Mouse (Mus musculus) midbrain, embryonic 15.5 days (tissue): ENCODE data around the gene A730015C16Rik. TPM values are rescaled to one million over a fixed set of nuclear protein-coding genes. Genes with fewer than 3 reads are reported as not detected.

Experiments used
- ATAC-seq: fragments of 200-750 bp; cut with Nextera tagmentation; replicated peaks from 2 replicates; pipeline ENCODE4 v1.8.0; 2017; ENCODE audit warnings: moderate TSS enrichment
- H3K27ac ChIP-seq: fragments of 300-500 bp; sonication (generic); 2 replicates; pipeline ENCODE4 v1.5.1; 2015; ENCODE audit warnings: mild to moderate bottlenecking, inconsistent platforms
- H3K27me3 ChIP-seq: fragments of 300-500 bp; sonication (generic); replicated peaks from 2 replicates; pipeline ENCODE4 v1.6.1; 2015; ENCODE audit warnings: inconsistent platforms
- H3K36me3 ChIP-seq: fragments of 300-500 bp; sonication (generic); replicated peaks from 2 replicates; pipeline ENCODE4 v1.6.1; 2015; ENCODE audit warnings: inconsistent platforms
- H3K4me1 ChIP-seq: fragments of 300-500 bp; sonication (generic); 2 replicates; pipeline ENCODE4 v1.6.1; 2015; ENCODE audit warnings: inconsistent platforms
- H3K4me2 ChIP-seq: fragments of 300-500 bp; sonication (generic); 2 replicates; pipeline ENCODE4 v1.6.1; 2015; ENCODE audit warnings: inconsistent platforms, mild to moderate bottlenecking, moderate library complexity
- H3K4me3 ChIP-seq: fragments of 300-500 bp; sonication (generic); 2 replicates; pipeline ENCODE4 v1.5.1; 2015; ENCODE audit warnings: mild to moderate bottlenecking, inconsistent platforms
- H3K9ac ChIP-seq: fragments of 300-500 bp; sonication (generic); 2 replicates; pipeline ENCODE4 v1.6.1; 2015; ENCODE audit warnings: mild to moderate bottlenecking, inconsistent platforms
- H3K9me3 ChIP-seq: fragments of 300-500 bp; sonication (generic); 2 replicates; pipeline ENCODE4 v1.6.1; 2016; ENCODE audit warnings: inconsistent platforms
- WGBS: fragments of 180-500 bp; shearing (Covaris S2); methylation state at CpG from one replicate; pipeline ENCODE4 v1.1.7; 2015; ENCODE audit warnings: mixed read lengths; 5-methylcytosine and 5-hydroxymethylcytosine counted together
- polyA plus RNA-seq: library from polyadenylated mRNA; unstranded; fragments of >200 nt; fragmentation: Nextera tagmentation; extraction: Ambion mirVana; gene quantifications from 2 replicates; pipeline ENCODE4 v1.2.1, GENCODE M21; 2015

A730015C16Rik gene
- polyA plus RNA-seq, 1 experiment from 2014 or later, result 1.3 TPM

- Histone ChIP-seq H3K4me1 (peaks cover 4% of the 10 kb centered on the region), H3K27me3 (no peaks in the 10 kb centered on the region), H3K9me3 (no peaks in the 10 kb centered on the region), H3K9ac (no peak overlapping the region), H3K4me3 (no peak overlapping the region), H3K36me3 (no peaks in the 10 kb centered on the region), H3K4me2 (no peak overlapping the region), H3K27ac (no peak overlapping the region)
- ATAC-seq, result no peak
Observed at GRCm38 (mm10) chr4:108843336-108843735, 5.1 kb downstream of the A730015C16Rik start.

GRCm38 (mm10) chr4:108841920-108842578, 6.4 kb downstream of the A730015C16Rik start:
- no peaks in the 10 kb centered on the region for H3K27me3 ChIP-seq
- H3K9me3 ChIP-seq, result no peaks in the 10 kb centered on the region
- H3K27ac ChIP-seq, result no peak overlapping the region
- peaks cover 2% of the 10 kb centered on the region for H3K4me1 ChIP-seq
- H3K36me3 ChIP-seq, result no peaks in the 10 kb centered on the region
- ATAC-seq, result no peak
- H3K4me2 ChIP-seq, result no peak overlapping the region
- no peak overlapping the region for H3K4me3 ChIP-seq
- no peak overlapping the region for H3K9ac ChIP-seq
- whole genome bisulfite sequencing, result 88% methylated on average over 7 of the region's 7 CpGs

DNA sequence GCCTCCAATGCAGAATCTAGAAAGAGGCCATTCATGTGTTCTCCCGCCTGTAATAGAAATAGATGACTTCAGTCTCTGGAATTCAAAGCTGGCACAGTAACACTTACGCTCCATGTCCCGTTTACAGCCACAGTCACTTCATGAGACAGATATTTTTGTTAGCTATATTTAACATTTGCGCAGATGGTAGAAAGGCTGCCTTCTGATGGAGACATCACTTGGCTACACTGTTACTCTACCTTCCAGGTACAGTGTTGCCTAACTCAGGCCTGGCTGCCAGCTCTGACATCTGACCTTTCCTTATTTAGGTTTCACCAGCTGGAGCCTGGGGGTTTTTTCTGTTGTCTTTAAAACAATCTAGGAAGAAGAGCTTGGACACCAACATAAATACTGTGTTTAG, 10.4 kb downstream of the A730015C16Rik start:
- WGBS, result 89% methylated on average over 4 of the region's 4 CpGs
- Histone ChIP-seq H3K4me2 (no peak overlapping the region), H3K9ac (no peak overlapping the region), H3K9me3 (no peaks in the 10 kb centered on the region), H3K4me1 (peaks cover 18% of the 10 kb centered on the region), H3K27me3 (no peaks in the 10 kb centered on the region), H3K36me3 (no peaks in the 10 kb centered on the region), H3K27ac (no peak overlapping the region), H3K4me3 (no peak overlapping the region)
- ATAC-seq, result no peak

DNA sequence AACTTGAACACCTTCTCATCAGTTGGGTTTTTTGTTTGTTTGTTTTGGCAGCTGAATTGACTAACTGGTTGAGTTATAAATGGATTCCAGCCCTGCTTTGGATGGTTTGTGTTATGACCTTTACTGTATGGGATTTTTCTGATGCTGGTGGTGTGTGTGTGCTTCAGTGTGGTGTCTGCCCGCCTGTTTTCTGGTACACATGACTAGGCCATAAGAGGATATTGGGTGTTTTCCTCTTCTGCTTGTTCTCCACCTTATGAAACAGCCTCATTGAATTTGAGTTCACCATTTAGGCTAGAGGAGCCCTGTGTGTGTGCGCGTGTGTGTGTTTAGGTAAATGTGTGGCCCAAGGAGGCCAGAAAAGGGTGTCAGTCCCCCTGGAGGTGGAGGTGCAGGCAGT, 12.9 kb downstream of the A730015C16Rik start:
- 63% methylated on average over 3 of the region's 3 CpGs for WGBS
- no peaks in the 10 kb centered on the region for H3K27me3 ChIP-seq
- H3K4me3 ChIP-seq, result peak overlapping the region; percentile 90
- H3K36me3 ChIP-seq, result no peaks in the 10 kb centered on the region
- H3K9me3 ChIP-seq, result no peaks in the 10 kb centered on the region
- no peak for ATAC-seq
- H3K27ac ChIP-seq, result peak overlapping the region; percentile 99; the same call in 1 of the 2 replicates
- peak overlapping the region; percentile 61 for H3K9ac ChIP-seq
- H3K4me2 ChIP-seq, result peak overlapping the region; percentile 58
- peaks cover 35% of the 10 kb centered on the region for H3K4me1 ChIP-seq

GRCm38 (mm10) chr4:108834971-108835311, 13.5 kb downstream of the A730015C16Rik start:
- peaks cover 35% of the 10 kb centered on the region for H3K4me1 ChIP-seq
- peak overlapping the region; percentile 90 for H3K4me3 ChIP-seq
- H3K27ac ChIP-seq, result peak overlapping the region; percentile 99
- peak overlapping the region; percentile 61 for H3K9ac ChIP-seq
- 0 out of 2 replicates have a peak, but pooled peaks cover 3% of the 10 kb centered on the region for H3K36me3 ChIP-seq
- no peaks in the 10 kb centered on the region for H3K27me3 ChIP-seq
- no peaks in the 10 kb centered on the region for H3K9me3 ChIP-seq
- no peak for ATAC-seq
- H3K4me2 ChIP-seq, result peak overlapping the region; percentile 58
- 1% methylated on average over 15 of the region's 15 CpGs for WGBS

GRCm38 (mm10) chr4:108834115-108834970, 14.1 kb downstream of the A730015C16Rik start, which contains the start of gene Txndc12:
Gene Txndc12 (plus strand): TSS chr4:108834601.
- H3K9ac ChIP-seq, result peak within 1 kb of the TSS; percentile 99
- peaks cover 35% of the 10 kb centered on the region for H3K4me1 ChIP-seq
- 0 out of 2 replicates have a peak, but pooled peaks cover 4% of the 10 kb centered on the region for H3K36me3 ChIP-seq
- no peaks in the 10 kb centered on the region for H3K9me3 ChIP-seq
- peak; percentile 82 for ATAC-seq
- H3K27ac ChIP-seq, result peak within 1 kb of the TSS; percentile 99
- peak within 1 kb of the TSS; percentile 90 for H3K4me3 ChIP-seq
- WGBS, result under 1% methylated on average over 34 of the region's 34 CpGs
- H3K4me2 ChIP-seq, result peak within 1 kb of the TSS; percentile 58
- H3K27me3 ChIP-seq, result no peaks in the 10 kb centered on the region

- Histone ChIP-seq H3K4me2 (peak overlapping the region; percentile 58), H3K9ac (peak overlapping the region; percentile 92), H3K4me3 (peak overlapping the region; percentile 90), H3K36me3 (0 out of 2 replicates have a peak, but pooled peaks cover 6% of the 10 kb centered on the region), H3K4me1 (peaks cover 35% of the 10 kb centered on the region), H3K9me3 (no peaks in the 10 kb centered on the region), H3K27ac (peak overlapping the region; percentile 99), H3K27me3 (no peaks in the 10 kb centered on the region)
- under 1% methylated on average over 6 of the region's 6 CpGs for WGBS
- no peak for ATAC-seq
Observed at GRCm38 (mm10) chr4:108833828-108834114, 14.6 kb downstream of the A730015C16Rik start.

- Histone ChIP-seq H3K9ac (peak within 1 kb of the TSS; percentile 99), H3K27ac (peak within 1 kb of the TSS; percentile 99), H3K27me3 (no peaks in the 10 kb centered on the region), H3K36me3 (0 out of 2 replicates have a peak, but pooled peaks cover 10% of the 10 kb centered on the region), H3K9me3 (no peaks in the 10 kb centered on the region), H3K4me2 (peak within 1 kb of the TSS; percentile 58), H3K4me1 (peaks cover 35% of the 10 kb centered on the region), H3K4me3 (peak within 1 kb of the TSS; percentile 90)
- ATAC-seq, result peak; percentile 96
- under 1% methylated on average over 71 of the region's 73 CpGs for WGBS
Observed at GRCm38 (mm10) chr4:108832916-108833827, 15.2 kb downstream of the A730015C16Rik start, which contains the start of gene Btf3l4. Gene Btf3l4 (minus strand): TSS chr4:108833614.

GRCm38 (mm10) chr4:108830698-108831097, 17.7 kb downstream of the A730015C16Rik start:
- no peak for ATAC-seq
- Histone ChIP-seq H3K9me3 (no peaks in the 10 kb centered on the region), H3K9ac (no peak overlapping the region), H3K27ac (no peak overlapping the region), H3K36me3 (peaks cover 22% of the 10 kb centered on the region), H3K4me1 (peaks cover 21% of the 10 kb centered on the region), H3K4me2 (no peak overlapping the region), H3K4me3 (no peak overlapping the region), H3K27me3 (no peaks in the 10 kb centered on the region)
- 89% methylated on average over 1 of the region's 1 CpGs for WGBS

DNA sequence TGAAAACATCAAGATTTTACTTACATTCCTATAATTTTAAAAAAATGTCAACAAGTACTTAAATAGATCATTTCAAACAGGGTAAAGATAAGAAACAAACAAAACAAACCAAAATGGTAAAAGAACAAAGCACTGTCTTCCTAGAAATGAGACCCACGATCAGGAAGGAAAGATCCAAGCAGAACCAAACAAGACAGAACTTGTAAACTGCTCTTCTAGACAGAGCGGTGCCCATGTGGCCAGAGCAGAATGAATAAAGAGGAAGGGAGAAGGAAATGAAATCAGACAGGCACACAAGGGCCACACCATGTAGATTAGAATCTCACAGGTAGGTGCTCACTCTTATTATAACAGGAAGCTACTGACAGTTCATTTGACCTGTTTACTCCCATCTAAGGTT, 21.8 kb downstream of the A730015C16Rik start:
- peaks cover 8% of the 10 kb centered on the region for H3K4me1 ChIP-seq
- H3K36me3 ChIP-seq, result peaks cover 43% of the 10 kb centered on the region
- H3K9ac ChIP-seq, result no peak overlapping the region
- H3K27ac ChIP-seq, result no peak overlapping the region
- ATAC-seq, result no peak
- H3K9me3 ChIP-seq, result no peaks in the 10 kb centered on the region
- no peaks in the 10 kb centered on the region for H3K27me3 ChIP-seq
- no peak overlapping the region for H3K4me3 ChIP-seq
- no peak overlapping the region for H3K4me2 ChIP-seq
- 91% methylated on average over 2 of the region's 2 CpGs for WGBS

GRCm38 (mm10) chr4:108826096-108826495, 22.3 kb downstream of the A730015C16Rik start:
- 90% methylated on average over 1 of the region's 1 CpGs for WGBS

DNA sequence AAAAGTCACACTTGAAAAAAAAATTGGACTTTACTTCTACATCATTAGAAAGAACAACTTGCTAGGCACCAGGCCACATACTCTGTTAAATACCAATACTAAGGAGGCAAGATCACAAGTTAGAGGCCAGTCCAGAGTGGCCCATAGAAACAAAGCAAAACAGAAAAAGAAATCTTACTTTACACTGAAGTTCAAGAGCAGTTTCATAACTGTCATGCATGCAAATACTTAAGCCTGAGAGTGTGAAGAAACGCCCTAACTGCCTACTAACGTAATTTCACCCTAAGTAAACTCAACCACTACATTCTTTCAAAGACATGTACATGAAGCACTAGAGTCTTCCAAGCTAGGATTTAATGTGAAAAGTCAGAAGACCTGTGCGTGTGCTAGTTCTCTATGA, 22.7 kb downstream of the A730015C16Rik start:
- no peak overlapping the region for H3K27ac ChIP-seq
- no peak overlapping the region for H3K4me3 ChIP-seq
- H3K36me3 ChIP-seq, result peaks cover 49% of the 10 kb centered on the region
- ATAC-seq, result no peak
- H3K9me3 ChIP-seq, result no peaks in the 10 kb centered on the region
- WGBS, result 93% methylated on average over 3 of the region's 3 CpGs
- H3K4me1 ChIP-seq, result peaks cover under 1% of the 10 kb centered on the region; the same call in 1 of the 2 replicates
- no peaks in the 10 kb centered on the region for H3K27me3 ChIP-seq
- H3K4me2 ChIP-seq, result no peak overlapping the region
- H3K9ac ChIP-seq, result no peak overlapping the region

More at GRCm38 (mm10) chr4:108826096-108826495, 22.3 kb downstream of the A730015C16Rik start:
- Histone ChIP-seq H3K27me3 (no peaks in the 10 kb centered on the region), H3K9ac (no peak overlapping the region), H3K36me3 (peaks cover 45% of the 10 kb centered on the region), H3K4me2 (no peak overlapping the region), H3K4me3 (no peak overlapping the region), H3K4me1 (peaks cover 5% of the 10 kb centered on the region), H3K9me3 (no peaks in the 10 kb centered on the region), H3K27ac (no peak overlapping the region)
- no peak for ATAC-seq
